Mouse (Mus musculus) kidney, adult 2 months (tissue): ENCODE data around the gene Lins1. TPM values are rescaled to one million over a fixed set of nuclear protein-coding genes. Genes with fewer than 3 reads are reported as not detected.

Source experiments
- DNase-seq: peaks from one replicate; pipeline ENCODE4 v3.0.0; 2021
- H3K27ac ChIP-seq: fragments of 200-500 bp; 2 replicates; pipeline ENCODE4 v1.5.1; 2012; ENCODE audit warnings: low read depth, low read length, control low read depth, inconsistent platforms; ENCODE audit not compliant: insufficient read depth
- H3K27me3 ChIP-seq: fragments of 200-500 bp; replicated peaks from 2 replicates; pipeline ENCODE4 v1.6.1; 2012; ENCODE audit warnings: mild to moderate bottlenecking, moderate library complexity, low read length, inconsistent platforms; ENCODE audit not compliant: control insufficient read depth, insufficient read depth
- H3K36me3 ChIP-seq: fragments of 200-500 bp; 2 replicates; pipeline ENCODE4 v1.6.1; 2012; ENCODE audit warnings: mild to moderate bottlenecking, moderate library complexity, low read length, inconsistent platforms; ENCODE audit not compliant: control insufficient read depth, insufficient read depth
- H3K4me1 ChIP-seq: fragments of 200-500 bp; 2 replicates; pipeline ENCODE4 v1.6.1; 2011; ENCODE audit warnings: low read length; ENCODE audit not compliant: control insufficient read depth, insufficient read depth
- H3K4me3 ChIP-seq: fragments of 200-500 bp; 2 replicates; pipeline ENCODE4 v1.5.1; 2011; ENCODE audit warnings: mild to moderate bottlenecking, low read depth, low read length, control low read depth; ENCODE audit not compliant: insufficient read depth
- CTCF ChIP-seq: fragments of 200-500 bp; conservative IDR thresholded peaks from 2 replicates; pipeline ENCODE4 v1.5.1; 2011; ENCODE audit warnings: low read depth, mild to moderate bottlenecking, control low read depth, low read length, moderate library complexity, mixed read lengths; ENCODE audit not compliant: insufficient read depth, insufficient read length
- POLR2A ChIP-seq: fragments of 200-500 bp; IDR thresholded peaks from one replicate; pipeline ENCODE4 v1.6.1; 2011; ENCODE audit warnings: low read depth, low read length, control low read depth
- WGBS: fragments of 180-500 bp; shearing (Covaris S2); methylation state at CpG from one replicate; pipeline ENCODE4 v1.1.7; 2018; 5-methylcytosine and 5-hydroxymethylcytosine counted together
- polyA plus RNA-seq: library from polyadenylated mRNA; depleted of rRNA; stranded (reverse); fragments of >200 nt; gene quantifications from 2 replicates; pipeline ENCODE4 v1.2.3, GENCODE M21; 2012

Lins1 gene
- polyA plus RNA-seq, 1 experiment, result 4.8 TPM

GRCm38 (mm10) chr7:66729232-66729631 lies 39.5 kb downstream of the Lins1 start:
- no peaks in the 10 kb centered on the region for H3K27me3 ChIP-seq
- WGBS, result 88% methylated on average over 2 of the region's 2 CpGs
- H3K4me3 ChIP-seq, result no peak overlapping the region
- H3K36me3 ChIP-seq, result no peaks in the 10 kb centered on the region
- no peak overlapping the region for H3K27ac ChIP-seq
- H3K4me1 ChIP-seq, result no peaks in the 10 kb centered on the region
- TF ChIP-seq CTCF, result no peak
- TF ChIP-seq POLR2A, result no peak
- no peak for DNase-seq

- WGBS, result 97% methylated on average over 17 of the region's 17 CpGs
- H3K4me1 ChIP-seq, result no peaks in the 10 kb centered on the region
- H3K27ac ChIP-seq, result no peak overlapping the region
- DNase-seq, result no peak
- TF ChIP-seq CTCF, result no peak
- TF ChIP-seq POLR2A, result no peak
- no peaks in the 10 kb centered on the region for H3K27me3 ChIP-seq
- H3K36me3 ChIP-seq, result no peaks in the 10 kb centered on the region
- H3K4me3 ChIP-seq, result no peak overlapping the region
Observed at GRCm38 (mm10) chr7:66733431-66733830, 43.7 kb downstream of the Lins1 start.

- no peak overlapping the region for H3K27ac ChIP-seq
- no peak overlapping the region for H3K4me3 ChIP-seq
- 96% methylated on average over 11 of the region's 11 CpGs for WGBS
- DNase-seq, result no peak
- no peaks in the 10 kb centered on the region for H3K4me1 ChIP-seq
- no peaks in the 10 kb centered on the region for H3K36me3 ChIP-seq
- no peaks in the 10 kb centered on the region for H3K27me3 ChIP-seq
- TF ChIP-seq POLR2A (no peak), CTCF (no peak)
Observed at GRCm38 (mm10) chr7:66733882-66734281, 44.2 kb downstream of the Lins1 start.

GRCm38 (mm10) chr7:66734466-66734865 lies 44.8 kb downstream of the Lins1 start:
- Histone ChIP-seq H3K27me3 (no peaks in the 10 kb centered on the region), H3K36me3 (no peaks in the 10 kb centered on the region), H3K4me3 (no peak overlapping the region), H3K4me1 (no peaks in the 10 kb centered on the region), H3K27ac (no peak overlapping the region)
- no peak for DNase-seq
- 91% methylated on average over 4 of the region's 4 CpGs for WGBS
- TF ChIP-seq POLR2A (no peak), CTCF (no peak)

GRCm38 (mm10) chr7:66734993-66735392 lies 45.3 kb downstream of the Lins1 start:
- WGBS, result 87% methylated on average over 6 of the region's 6 CpGs
- no peak overlapping the region for H3K4me3 ChIP-seq
- H3K27ac ChIP-seq, result no peak overlapping the region
- TF ChIP-seq POLR2A, result no peak
- no peak for TF ChIP-seq CTCF
- H3K27me3 ChIP-seq, result no peaks in the 10 kb centered on the region
- DNase-seq, result no peak
- H3K36me3 ChIP-seq, result no peaks in the 10 kb centered on the region
- no peaks in the 10 kb centered on the region for H3K4me1 ChIP-seq

- Histone ChIP-seq H3K36me3 (no peaks in the 10 kb centered on the region), H3K4me1 (no peaks in the 10 kb centered on the region), H3K27me3 (no peaks in the 10 kb centered on the region), H3K27ac (no peak overlapping the region), H3K4me3 (no peak overlapping the region)
- 92% methylated on average over 4 of the region's 4 CpGs for WGBS
- DNase-seq, result no peak
- TF ChIP-seq POLR2A (no peak), CTCF (no peak)
Observed at GRCm38 (mm10) chr7:66737418-66737817, 47.7 kb downstream of the Lins1 start.

GRCm38 (mm10) chr7:66741008-66741407 lies 51.3 kb downstream of the Lins1 start:
- Histone ChIP-seq H3K4me1 (no peaks in the 10 kb centered on the region), H3K27ac (no peak overlapping the region), H3K36me3 (no peaks in the 10 kb centered on the region), H3K4me3 (no peak overlapping the region), H3K27me3 (no peaks in the 10 kb centered on the region)
- no peak for DNase-seq
- no peak for TF ChIP-seq POLR2A
- no peak for TF ChIP-seq CTCF
- 83% methylated on average over 5 of the region's 5 CpGs for WGBS

GRCm38 (mm10) chr7:66741412-66741811 lies 51.7 kb downstream of the Lins1 start:
- Histone ChIP-seq H3K36me3 (no peaks in the 10 kb centered on the region), H3K4me3 (no peak overlapping the region), H3K27ac (no peak overlapping the region), H3K4me1 (no peaks in the 10 kb centered on the region), H3K27me3 (no peaks in the 10 kb centered on the region)
- TF ChIP-seq CTCF (no peak), POLR2A (no peak)
- WGBS, result 86% methylated on average over 8 of the region's 8 CpGs
- DNase-seq, result no peak
